Mouse (Mus musculus): ENCODE measurements around the gene Jpt2. TPM values are rescaled to one million over a fixed set of nuclear protein-coding genes. Genes with fewer than 3 reads are reported as not detected.

Jpt2 gene
- polyA plus RNA-seq, 1 experiment, result 3.4 TPM

DNA sequence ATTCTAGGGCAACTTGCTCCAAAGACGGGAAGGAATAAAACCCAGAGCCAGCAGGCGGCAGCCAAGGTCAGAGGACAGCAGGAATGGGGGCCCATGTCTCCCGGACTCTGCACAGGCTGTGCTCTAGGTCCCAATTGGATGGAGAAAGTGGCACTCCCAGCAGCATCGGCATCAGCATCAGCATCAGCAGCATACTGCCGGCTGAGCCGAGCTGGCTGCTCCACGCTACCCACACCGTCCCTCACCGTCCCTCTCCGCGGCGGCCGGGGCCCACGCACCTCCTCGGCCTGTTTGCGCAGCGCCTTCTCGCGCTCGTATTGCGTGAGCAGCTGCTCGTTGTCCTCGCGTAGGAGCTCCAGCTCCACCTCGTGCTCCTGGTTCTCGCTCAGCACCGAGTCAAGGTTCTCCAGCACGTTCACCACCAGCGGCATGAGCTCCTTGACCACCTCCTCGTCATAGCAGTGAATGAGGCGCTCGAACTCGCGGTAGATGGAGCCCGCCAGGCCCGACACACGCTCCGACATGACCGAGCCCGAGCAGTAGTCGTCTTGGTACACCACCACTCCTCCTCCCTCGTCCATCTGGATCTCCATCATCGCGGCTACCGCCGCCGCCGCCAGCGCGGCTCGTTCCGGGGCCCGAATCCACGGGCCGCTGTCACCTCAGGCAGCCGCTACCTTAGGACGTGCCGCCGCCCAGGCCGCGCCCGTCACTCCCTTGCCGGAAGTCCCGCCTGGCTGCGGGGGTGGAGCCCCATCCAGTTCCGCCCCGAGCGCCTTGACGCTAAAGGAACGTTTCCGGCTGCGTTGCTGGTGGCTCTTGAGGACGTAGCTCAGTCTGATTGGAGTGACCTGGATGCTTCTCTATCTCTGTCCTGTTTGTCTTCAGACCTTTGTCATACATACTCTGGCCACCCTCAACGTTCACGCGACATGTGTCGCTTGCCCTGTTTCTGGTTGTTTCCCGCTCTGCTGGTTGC is 23.9 kb downstream of the Jpt2 start, which contains the start of gene Mapk8ip3:
Gene Mapk8ip3, minus strand, starts transcription at position 719 of the 979 bp plus-strand sequence.
- Histone ChIP-seq H3K27ac (replicated peaks; ENCODE audit: low read depth, low read length) (peak within 1 kb of the TSS; percentile 85), H3K4me1 (ENCODE audit: control insufficient read depth, insufficient read depth, insufficient read length, low read length) (peaks cover 12% of the 10 kb centered on the region), H3K4me3 (ENCODE audit: insufficient read depth, low read depth, low read length) (peak within 1 kb of the TSS; percentile 76)

DNA sequence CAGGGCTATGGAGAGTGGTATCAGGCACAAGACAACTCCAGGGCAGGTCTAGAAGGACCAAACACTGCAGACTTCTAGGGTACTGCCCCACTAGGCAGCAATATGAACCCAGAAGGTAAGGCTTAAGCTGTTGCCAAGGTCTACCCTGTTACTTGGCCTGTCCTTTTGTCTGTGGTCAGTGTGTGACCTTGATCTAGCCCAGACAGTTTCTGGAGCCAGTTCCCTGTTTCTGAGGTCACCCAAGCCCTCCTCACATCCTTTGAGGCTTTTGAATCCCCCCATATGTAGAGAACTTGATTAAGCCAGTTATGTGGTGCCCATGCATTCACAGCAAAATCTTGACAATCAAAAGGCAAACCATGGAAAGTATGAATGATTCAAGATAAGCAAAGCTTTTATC is 24.8 kb downstream of the Jpt2 start:
- peaks cover 12% of the 10 kb centered on the region for H3K4me1 ChIP-seq (ENCODE audit: control insufficient read depth, insufficient read depth, insufficient read length, low read length)
- peak overlapping the region; percentile 49 for H3K4me3 ChIP-seq (ENCODE audit: insufficient read depth, low read depth, low read length)
- H3K27ac ChIP-seq (replicated peaks; ENCODE audit: low read depth, low read length), result 0 out of 2 replicates have a peak overlapping the region, but pooled peaks have one; percentile 4

DNA sequence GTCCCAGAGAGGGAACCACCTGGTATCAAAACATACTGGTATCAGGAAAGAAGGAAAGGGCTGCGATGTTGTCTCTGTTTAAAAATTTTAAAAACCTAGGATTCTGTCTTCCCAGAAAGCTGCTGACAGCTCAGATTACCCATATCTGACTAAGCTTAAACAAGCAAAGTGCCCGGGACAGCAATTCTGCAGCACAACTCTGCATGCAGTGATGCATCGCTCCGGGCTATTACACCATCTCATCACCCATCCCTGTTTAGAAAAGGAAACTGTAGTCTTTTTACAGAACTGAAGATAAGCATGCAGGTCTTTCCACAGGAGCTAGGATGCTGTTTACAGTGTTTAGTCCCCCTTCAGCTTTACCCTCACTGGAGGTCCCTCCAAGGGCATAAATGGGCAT is 25.6 kb downstream of the Jpt2 start:
- Histone ChIP-seq H3K4me1 (ENCODE audit: control insufficient read depth, insufficient read depth, insufficient read length, low read length) (peaks cover 12% of the 10 kb centered on the region), H3K27ac (replicated peaks; ENCODE audit: low read depth, low read length) (no peak overlapping the region), H3K4me3 (ENCODE audit: insufficient read depth, low read depth, low read length) (peak overlapping the region; percentile 49; the same call in 1 of the 2 replicates)

DNA sequence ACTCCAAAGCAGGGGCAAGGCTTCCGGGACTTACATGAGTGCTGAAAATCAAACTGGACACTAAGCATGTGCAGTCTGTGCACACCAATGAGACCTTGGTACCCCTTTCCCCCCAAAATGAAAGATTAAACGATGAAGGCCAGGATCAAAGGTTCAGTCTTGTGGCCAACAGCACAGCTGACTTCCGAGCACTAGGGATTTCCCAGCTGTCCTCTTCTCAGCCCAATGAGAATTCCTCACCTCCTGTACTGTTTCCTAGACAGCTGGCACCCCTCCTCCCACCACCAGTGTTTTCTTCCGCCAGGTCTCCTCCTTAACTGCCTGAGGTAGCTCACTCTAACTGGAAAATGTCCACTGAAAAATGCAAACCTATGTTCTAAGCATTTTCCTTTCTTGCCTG is 27.3 kb downstream of the Jpt2 start:
- Histone ChIP-seq H3K27ac (replicated peaks; ENCODE audit: low read depth, low read length) (no peak overlapping the region), H3K4me1 (ENCODE audit: control insufficient read depth, insufficient read depth, insufficient read length, low read length) (peaks cover 12% of the 10 kb centered on the region)

DNA sequence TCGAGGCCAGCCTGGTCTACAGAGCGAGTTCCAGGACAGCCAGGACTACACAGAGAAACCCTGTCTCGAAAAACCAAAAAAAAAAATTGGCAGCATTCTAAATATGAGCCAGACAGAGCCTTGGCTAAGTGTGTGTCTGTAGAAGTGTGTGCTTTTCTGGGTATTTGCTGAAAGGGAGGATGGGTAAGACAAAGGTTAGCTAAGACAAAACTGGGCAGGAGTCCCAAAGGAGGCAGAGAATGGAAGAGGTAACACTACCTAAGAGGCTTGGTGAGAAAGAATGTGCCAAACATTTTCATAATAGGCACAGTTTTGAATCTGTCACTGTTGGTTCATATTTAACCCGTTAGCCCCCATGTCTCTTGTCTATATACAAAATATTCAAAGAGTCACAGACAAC is 28.1 kb downstream of the Jpt2 start:
- no peak overlapping the region for H3K4me3 ChIP-seq (ENCODE audit: insufficient read depth, low read depth, low read length)
- H3K27ac ChIP-seq (replicated peaks; ENCODE audit: low read depth, low read length), result no peak overlapping the region
- peaks cover 12% of the 10 kb centered on the region for H3K4me1 ChIP-seq (ENCODE audit: control insufficient read depth, insufficient read depth, insufficient read length, low read length)

More for the DNA sequence above, 27.3 kb downstream of the Jpt2 start:
- H3K4me3 ChIP-seq (ENCODE audit: insufficient read depth, low read depth, low read length), result no peak overlapping the region

DNA sequence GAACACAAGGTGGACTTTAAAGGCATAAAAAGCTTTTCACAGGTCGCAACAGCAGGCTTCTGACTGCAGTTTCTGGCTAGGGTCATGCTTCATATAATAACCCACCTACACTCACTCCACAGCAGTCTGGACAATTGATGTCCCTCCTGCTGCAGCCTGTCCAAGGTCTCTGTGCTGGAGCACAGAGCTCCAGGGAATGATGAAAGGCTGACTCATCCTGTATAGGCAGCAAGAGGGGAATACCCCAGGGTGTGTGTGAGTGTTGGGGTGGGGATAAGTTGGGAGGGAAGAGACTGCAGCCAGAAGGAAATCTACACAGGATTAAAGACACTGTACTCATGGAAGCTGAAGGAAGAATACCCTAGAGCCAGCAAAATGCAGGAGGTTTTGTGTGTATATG is 31.0 kb downstream of the Jpt2 start:
- H3K4me1 ChIP-seq (ENCODE audit: control insufficient read depth, insufficient read depth, insufficient read length, low read length), result peaks cover 3% of the 10 kb centered on the region; the same call in 1 of the 2 replicates
- H3K4me3 ChIP-seq (ENCODE audit: insufficient read depth, low read depth, low read length), result no peak overlapping the region
- H3K27ac ChIP-seq (replicated peaks; ENCODE audit: low read depth, low read length), result no peak overlapping the region

DNA sequence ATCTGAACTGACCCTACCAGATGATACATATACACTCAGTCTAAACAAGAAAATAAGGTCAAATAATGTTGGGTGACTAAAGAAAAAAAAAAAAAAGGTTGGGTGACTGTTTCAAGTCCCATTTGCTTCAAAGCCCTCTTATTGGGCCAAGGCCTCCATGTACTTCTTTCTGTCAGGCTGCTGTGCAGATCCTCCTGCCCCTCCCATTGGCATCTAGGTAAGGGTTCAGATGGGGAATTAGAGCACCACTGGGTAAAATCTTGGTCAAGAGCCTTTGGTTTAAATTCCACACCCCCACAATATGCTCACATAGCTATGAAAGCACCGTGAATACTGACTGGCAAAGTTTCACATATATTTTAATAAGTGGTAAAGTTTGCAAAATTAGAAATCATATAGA is 37.2 kb downstream of the Jpt2 start:
- Histone ChIP-seq H3K4me1 (ENCODE audit: control insufficient read depth, insufficient read depth, insufficient read length, low read length) (no peaks in the 10 kb centered on the region), H3K27ac (replicated peaks; ENCODE audit: low read depth, low read length) (no peak overlapping the region), H3K4me3 (ENCODE audit: insufficient read depth, low read depth, low read length) (no peak overlapping the region)

DNA sequence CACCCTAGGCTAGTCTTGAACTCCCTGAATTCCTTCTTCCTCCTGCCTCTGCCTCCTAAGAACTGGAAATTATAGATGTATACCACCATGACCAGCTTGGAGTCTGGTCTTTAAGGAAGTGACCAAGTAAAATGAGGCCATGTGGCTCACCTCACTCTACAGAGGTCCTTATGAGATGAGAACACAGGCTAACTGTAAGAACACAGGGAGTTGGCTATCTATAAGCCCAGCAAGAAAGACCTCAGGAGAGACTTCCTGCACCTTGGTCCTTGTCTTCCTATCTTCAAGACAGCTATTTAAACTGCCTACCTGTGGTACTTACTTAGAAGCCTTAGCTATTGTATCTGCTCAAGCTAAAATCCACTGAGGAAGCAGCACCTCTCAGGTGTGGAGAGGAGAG is 46.5 kb downstream of the Jpt2 start:
- Histone ChIP-seq H3K4me1 (ENCODE audit: control insufficient read depth, insufficient read depth, insufficient read length, low read length) (no peaks in the 10 kb centered on the region), H3K4me3 (ENCODE audit: insufficient read depth, low read depth, low read length) (no peak overlapping the region), H3K27ac (replicated peaks; ENCODE audit: low read depth, low read length) (no peak overlapping the region)

DNA sequence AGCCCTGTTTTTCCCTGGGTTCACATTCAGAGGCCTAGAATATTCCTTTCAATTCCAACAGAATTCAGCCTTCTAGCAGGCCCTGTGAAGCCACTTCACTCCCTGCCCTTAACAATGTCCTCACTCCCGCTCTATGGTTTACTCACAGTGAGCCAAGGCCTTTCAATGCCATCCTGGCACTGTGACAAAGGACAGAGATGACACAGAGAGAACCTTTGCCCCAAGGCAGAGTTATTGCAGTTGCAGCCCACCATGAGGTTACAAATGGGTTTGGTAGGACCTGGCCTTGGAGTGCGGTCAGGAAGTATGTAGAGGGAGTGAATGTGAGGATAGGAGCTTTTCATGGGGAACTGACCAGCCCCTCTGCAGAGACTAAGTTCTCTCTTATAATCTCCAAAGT is 52.9 kb downstream of the Jpt2 start:
- Histone ChIP-seq H3K27ac (replicated peaks; ENCODE audit: low read depth, low read length) (no peak overlapping the region), H3K4me1 (ENCODE audit: control insufficient read depth, insufficient read depth, insufficient read length, low read length) (no peaks in the 10 kb centered on the region)

DNA sequence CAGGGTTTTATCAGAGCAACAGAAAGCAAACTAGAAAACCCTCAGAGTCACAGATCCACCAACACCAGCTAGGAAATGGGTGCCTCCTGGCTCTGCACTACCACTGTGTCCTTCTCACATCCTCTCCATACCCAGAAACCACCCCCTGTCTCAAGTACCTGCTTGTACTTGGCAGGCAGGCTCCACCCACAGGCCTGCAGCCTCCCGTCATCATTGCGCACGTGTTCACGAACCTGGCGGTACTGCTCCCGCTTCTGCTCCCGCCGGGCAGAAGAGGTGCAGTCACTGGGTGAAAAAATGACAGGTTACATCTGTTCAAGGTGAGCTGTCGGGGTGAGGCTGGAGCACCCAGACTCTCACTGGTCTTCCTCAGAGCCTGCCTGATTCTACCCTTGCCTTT is 56.7 kb downstream of the Jpt2 start:
- Histone ChIP-seq H3K4me1 (ENCODE audit: control insufficient read depth, insufficient read depth, insufficient read length, low read length) (no peaks in the 10 kb centered on the region), H3K27ac (replicated peaks; ENCODE audit: low read depth, low read length) (no peak overlapping the region), H3K4me3 (ENCODE audit: insufficient read depth, low read depth, low read length) (no peak overlapping the region)

More for the DNA sequence above, 52.9 kb downstream of the Jpt2 start:
- H3K4me3 ChIP-seq (ENCODE audit: insufficient read depth, low read depth, low read length), result no peak overlapping the region

DNA sequence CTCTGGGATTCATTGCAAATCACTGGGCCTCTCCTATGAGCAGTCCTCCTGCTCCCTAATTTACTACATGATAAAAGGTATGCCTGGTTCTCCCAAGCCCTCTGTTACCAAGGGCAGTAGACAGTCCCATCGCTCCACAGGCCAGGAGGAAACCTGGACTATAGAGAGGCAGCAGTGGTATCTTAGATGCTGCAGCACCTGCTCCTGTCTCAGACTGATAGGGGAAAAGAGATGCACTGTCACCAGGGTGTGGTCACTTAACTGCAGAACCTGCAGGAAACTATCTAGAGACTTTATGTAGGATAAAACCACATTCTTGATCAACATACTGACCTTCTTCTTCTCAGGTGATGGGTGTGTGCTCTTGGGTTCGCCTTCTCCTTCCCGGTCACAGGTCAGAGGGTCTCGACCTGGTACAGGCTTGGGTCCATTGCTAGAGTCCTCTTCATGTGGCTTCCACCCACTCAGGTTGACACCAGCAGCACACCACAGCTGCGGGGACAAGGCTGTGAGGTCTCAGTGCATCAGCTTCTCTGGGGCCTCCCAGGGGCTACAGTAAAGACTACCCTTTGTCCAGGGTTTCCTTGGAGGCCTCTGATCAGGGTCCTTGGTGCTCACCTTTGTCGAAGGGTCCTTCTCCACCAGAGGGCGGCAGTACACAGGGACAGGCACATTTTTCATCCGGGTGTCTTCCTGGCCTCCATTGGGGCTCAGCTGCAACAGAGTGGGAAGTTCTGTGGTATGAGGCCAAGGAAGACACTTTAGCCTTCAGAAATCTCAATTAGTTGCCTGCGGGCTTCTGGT is 57.6 kb downstream of the Jpt2 start:
- no peak overlapping the region for H3K4me3 ChIP-seq (ENCODE audit: insufficient read depth, low read depth, low read length)
- no peak overlapping the region for H3K27ac ChIP-seq (replicated peaks; ENCODE audit: low read depth, low read length)
- H3K4me1 ChIP-seq (ENCODE audit: control insufficient read depth, insufficient read depth, insufficient read length, low read length), result no peaks in the 10 kb centered on the region

DNA sequence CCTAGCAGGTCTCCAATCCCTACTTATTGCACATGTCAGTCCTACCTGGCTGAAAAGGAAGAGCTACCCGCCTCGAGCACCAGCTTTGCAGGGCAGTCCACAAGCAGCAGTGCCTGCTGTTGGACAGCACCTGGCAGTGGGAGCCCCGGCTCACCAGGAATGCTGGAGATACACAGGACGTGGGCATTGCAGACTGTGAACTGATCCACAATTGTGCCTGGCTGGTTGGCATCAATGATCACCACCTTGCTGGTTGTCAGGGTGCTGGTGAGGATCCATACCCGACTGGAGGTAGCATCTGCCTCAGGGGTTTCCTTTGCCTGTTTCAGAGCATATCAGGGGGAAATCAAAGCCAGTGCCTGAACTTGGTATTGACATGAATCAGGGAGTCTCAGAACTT is 58.4 kb downstream of the Jpt2 start:
- H3K4me3 ChIP-seq (ENCODE audit: insufficient read depth, low read depth, low read length), result no peak overlapping the region
- no peak overlapping the region for H3K27ac ChIP-seq (replicated peaks; ENCODE audit: low read depth, low read length)
- H3K4me1 ChIP-seq (ENCODE audit: control insufficient read depth, insufficient read depth, insufficient read length, low read length), result peaks cover under 1% of the 10 kb centered on the region; the same call in 1 of the 2 replicates

DNA sequence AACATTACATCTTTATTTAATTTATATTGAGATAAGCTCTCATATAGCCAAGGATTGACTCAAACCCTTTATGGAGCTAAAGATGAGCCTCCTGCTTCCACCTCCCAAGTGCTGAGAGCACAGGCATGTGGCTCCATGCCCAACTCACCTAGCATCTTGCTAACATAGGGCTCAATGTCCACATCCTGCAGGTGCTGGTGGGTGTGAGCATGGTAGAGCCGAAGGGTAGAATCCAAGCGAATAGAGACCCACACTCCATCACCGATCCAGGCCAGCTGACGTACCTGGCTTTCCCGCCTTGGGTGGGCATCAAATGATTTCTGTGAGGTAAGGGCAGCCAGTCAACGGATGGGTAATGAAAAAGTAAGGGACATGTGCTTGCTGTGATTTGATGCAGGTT is 60.5 kb downstream of the Jpt2 start:
- Histone ChIP-seq H3K27ac (replicated peaks; ENCODE audit: low read depth, low read length) (no peak overlapping the region), H3K4me1 (ENCODE audit: control insufficient read depth, insufficient read depth, insufficient read length, low read length) (peaks cover 4% of the 10 kb centered on the region; the same call in 1 of the 2 replicates), H3K4me3 (ENCODE audit: insufficient read depth, low read depth, low read length) (no peak overlapping the region)

DNA sequence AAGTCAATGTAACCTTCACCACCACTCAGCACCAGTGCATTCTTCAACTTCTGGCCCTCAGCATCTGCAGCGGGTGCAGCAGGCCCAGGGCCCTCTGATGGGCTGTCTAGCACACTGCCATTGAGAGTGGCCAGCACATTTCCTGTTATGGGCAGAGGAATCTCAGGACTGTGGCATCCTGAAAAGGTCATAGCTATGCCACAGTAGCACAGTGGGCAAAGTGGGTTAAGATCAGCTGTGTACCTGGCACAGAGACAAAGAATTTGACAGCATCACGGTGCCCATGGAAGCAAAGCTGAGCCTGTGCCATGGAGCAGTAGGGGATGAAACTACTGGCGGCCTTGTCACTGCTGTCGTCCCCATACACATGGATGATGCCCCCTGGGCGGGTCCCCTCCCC is 61.3 kb downstream of the Jpt2 start:
- H3K27ac ChIP-seq (replicated peaks; ENCODE audit: low read depth, low read length), result no peak overlapping the region

More for the DNA sequence above, 61.3 kb downstream of the Jpt2 start:
- no peak overlapping the region for H3K4me3 ChIP-seq (ENCODE audit: insufficient read depth, low read depth, low read length)
- peaks cover 4% of the 10 kb centered on the region for H3K4me1 ChIP-seq (ENCODE audit: control insufficient read depth, insufficient read depth, insufficient read length, low read length)
